Mouse (Mus musculus) bone marrow macrophage, adult 2 months (primary cell): ENCODE results near the gene Lsm14b.

ENCODE experiments used
- CTCF ChIP-seq: IDR thresholded peaks from 2 replicates; pipeline ENCODE4 v1.5.1; 2012; ENCODE audit warnings: low read depth, mild to moderate bottlenecking, low read length, moderate library complexity
- POLR2A ChIP-seq: IDR thresholded peaks from 2 replicates; pipeline ENCODE4 v1.6.1; 2012; ENCODE audit warnings: mild to moderate bottlenecking, low read depth, low read length, borderline replicate concordance

DNA sequence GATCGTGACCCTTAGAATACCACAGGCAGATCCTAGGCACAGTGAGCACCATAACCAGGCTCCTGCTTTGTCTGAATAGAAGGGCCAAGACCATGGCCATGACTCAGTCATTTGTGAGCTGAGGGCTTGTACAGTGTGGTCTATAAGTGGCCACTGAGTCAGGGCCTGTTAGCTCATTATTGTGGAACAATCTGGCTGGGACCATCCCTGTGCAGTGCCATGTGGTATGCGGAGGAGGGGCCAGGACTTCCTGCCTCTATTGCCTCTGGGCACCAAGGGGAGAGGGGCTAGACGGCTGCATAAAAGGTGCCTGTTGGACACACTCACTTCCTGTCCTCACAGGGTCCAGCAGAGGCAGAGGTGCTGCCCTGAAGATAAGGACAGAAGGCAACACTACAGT lies 9.2 kb downstream of the Lsm14b start:
- no peak for TF ChIP-seq CTCF
- no peak for TF ChIP-seq POLR2A
